Mouse (Mus musculus) lung, postnatal 0 days (tissue): Measurements from ENCODE around the gene Svs5.

ENCODE experiments used
- CTCF ChIP-seq: IDR thresholded peaks from 2 replicates; pipeline ENCODE4 v1.5.1; 2016; ENCODE audit warnings: antibody characterized with exemption, mild to moderate bottlenecking
- EP300 ChIP-seq: IDR thresholded peaks from 2 replicates; pipeline ENCODE4 v1.6.1; 2016; ENCODE audit warnings: antibody characterized with exemption, mild to moderate bottlenecking, control low read depth

- TF ChIP-seq EP300 (no peak), CTCF (no peak)
Measured at GRCm38 (mm10) chr2:164372408-164373053, 40.0 kb downstream of the Svs5 start.
